Mouse (Mus musculus) megakaryocyte, adult 5-6 weeks (primary cell): ENCODE results near the gene Rnf150. TPM values are rescaled to one million over a fixed set of nuclear protein-coding genes. Genes with fewer than 3 reads are reported as not detected.

Experiments used
- ATAC-seq: 2 replicates; pipeline ENCODE4 v1.8.0; 2016; ENCODE audit warnings: mild to moderate bottlenecking, inconsistent platforms; ENCODE audit not compliant: poor library complexity, severe bottlenecking
- total RNA-seq, 2 experiments: library from RNA; stranded (forward) in 1 of 2; stranded (reverse) in 1 of 2; fragments of 153-499, 151-499 nt in 1 of 2; fragments of 221-1000, 200-1000 nt in 1 of 2; gene quantifications; 2 replicates each; pipeline versions ENCODE4 v1.2.3 to v1.2.4; 2015 to 2017

The Rnf150 gene
- total RNA-seq, 2 experiments from 2014 or later, result 1.8 to 4.0 TPM

DNA sequence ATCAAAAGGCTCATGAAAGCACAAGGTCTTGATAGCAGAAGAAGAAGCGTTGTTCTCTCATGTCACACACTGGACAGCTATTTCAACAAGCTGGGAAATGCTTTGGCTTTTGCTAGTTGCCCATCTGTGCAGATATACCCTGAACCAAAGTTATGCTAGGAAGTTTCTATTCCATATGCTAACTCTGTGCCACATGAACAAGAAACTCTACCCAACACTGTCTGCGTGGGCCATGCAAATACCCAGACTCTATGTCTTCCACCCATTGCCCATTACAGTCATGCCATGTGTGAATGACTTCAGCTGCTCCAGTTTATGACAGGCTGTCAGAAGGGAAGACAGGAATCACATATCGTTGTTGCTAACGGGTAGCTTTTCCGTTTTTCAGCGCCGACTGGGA is 140.0 kb downstream of the Rnf150 start:
- ATAC-seq, result no peak

DNA sequence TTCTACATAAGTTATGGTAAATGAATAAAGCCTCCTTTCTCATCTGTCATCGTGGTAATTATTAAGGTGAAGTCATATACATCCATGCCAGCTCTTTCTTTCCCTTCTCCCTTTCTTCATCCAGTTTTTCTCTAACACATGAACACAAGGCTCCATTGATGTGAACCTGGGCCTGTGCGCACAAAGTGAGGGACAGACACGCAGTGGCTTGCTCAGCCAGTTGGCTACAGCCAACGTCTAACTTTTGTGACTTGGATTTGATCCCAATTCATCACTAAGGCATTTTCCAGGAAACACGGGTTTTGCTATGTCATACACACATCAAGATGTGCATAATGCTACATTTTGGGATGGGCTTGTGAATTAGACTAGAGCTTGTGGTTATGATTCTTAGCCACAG is 146.3 kb downstream of the Rnf150 start:
- ATAC-seq, result no peak

DNA sequence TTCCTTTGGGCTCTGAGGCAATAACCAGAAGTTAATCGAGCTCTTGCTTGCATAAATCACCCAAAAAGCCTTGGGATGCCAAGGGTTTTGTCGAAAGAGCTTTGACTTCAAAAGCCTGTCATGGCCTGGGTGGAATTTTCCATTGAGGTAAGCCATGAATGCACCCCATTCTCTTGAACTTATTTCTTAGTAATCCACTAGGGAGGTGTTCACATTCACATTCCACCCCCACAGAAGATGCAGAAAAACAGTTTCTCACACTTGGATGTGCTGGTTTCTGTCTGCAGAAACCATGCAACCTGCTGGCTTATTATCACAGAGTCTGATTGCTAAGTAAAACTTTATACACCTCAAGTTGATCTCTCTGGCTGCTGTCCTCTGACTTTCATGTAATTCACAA is 148.1 kb downstream of the Rnf150 start:
- no peak for ATAC-seq

DNA sequence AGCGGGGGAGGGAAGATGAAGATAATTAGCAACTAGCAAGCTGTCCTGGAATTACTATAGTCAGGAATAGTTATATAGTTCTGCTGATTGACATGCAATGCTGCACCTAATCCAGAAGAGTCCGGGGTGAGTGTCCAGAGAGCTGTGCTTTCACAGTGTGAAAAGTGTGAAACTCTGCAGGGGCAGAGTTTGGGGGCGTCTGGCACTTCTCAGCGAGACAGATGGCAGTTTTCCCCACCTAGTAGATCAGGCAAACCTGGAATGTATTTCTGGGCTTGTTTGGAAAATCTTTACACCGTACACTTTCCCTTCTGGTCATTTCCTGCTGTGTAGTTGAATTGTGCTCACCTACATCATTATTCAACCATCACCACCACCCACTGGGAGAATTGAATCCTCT is 148.6 kb downstream of the Rnf150 start:
- ATAC-seq, result no peak

GRCm38 (mm10) chr8:83028211-83028610 is 165.1 kb downstream of the Rnf150 start:
- ATAC-seq, result no peak

DNA sequence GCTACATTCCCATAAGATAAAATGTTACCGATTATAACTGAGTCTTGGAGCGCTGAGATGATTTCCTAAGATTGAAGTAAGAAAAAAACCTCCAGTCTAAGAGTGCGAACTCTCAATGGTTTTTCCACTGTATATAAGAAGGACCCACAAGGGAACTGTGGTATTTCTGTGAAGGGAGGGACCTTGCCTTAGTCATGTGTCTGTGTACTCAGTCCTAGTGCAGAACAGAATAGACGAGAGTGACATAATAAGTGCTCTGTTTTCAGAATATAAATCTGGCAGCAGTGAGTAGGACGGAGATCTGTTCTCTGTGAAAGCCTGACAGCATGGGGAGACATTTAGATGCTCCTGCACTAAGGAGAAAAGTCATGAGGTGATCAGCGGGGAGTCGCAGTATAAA is 169.6 kb downstream of the Rnf150 start:
- no peak for ATAC-seq

GRCm38 (mm10) chr8:83035141-83035540 is 172.0 kb downstream of the Rnf150 start:
- ATAC-seq, result no peak

- ATAC-seq, result no peak
These were observed 173.5 kb downstream of the Rnf150 start for GRCm38 (mm10) chr8:83036521-83037166.

GRCm38 (mm10) chr8:83037321-83037720 is 174.2 kb downstream of the Rnf150 start:
- ATAC-seq, result no peak

DNA sequence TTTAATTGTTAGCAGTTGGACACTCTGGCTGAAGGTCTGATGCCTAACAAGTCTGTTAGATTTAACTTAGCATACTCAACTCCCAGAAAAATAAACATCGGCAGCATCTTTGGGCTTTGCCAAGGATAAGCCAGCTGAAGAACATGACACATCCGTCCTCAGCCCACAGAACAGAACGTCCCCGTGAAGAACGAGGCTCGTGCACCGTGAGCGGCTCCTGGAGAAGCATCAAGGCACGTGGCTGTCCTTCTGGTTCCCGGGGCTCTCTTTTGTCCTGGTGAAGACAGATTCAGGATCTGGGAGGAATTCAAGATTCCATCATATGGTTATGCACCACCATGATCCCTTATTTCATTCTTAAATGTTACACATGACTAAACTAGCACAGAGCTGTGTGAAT is 175.4 kb downstream of the Rnf150 start:
- ATAC-seq, result no peak

DNA sequence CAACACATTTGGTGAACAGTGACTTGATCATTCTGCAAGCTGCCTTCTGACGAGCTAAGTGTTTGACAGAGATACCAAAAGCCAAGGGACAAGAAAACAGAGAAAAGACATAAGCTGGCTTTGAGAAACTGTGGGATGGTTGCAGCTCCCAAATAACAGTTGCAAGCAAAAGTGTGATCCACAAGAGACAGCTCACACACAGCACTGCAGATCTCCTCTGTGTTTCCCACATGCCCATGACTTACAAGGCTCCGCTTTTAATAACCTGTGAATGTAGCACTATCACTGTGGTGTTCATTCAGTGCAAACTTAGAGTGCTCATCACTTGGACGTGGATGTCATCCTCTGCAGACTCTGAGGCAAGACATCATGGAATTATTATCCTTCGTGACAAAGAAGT is 178.3 kb downstream of the Rnf150 start:
- no peak for ATAC-seq

- no peak for ATAC-seq
These were observed 183.8 kb downstream of the Rnf150 start for GRCm38 (mm10) chr8:83046912-83047311.

DNA sequence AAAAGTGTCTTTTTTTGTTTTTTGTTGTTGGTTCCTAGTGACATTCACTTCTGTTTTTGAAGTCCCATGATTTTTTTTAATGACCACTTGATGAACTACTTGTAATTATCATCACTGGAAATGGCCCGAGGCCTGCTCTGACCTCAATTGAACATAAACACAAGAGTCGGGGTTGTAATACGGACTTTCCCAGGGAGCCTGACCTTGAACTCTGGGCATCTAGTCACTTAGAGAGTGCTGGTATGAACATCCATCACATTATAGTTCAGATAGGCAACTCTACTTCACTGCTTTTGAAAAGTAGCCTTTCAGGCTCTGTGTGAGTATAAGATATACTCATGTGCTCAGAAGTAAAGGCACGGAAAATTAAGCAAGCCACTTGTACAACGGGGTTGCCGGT is 185.4 kb downstream of the Rnf150 start:
- no peak for ATAC-seq

- no peak for ATAC-seq
These were observed 186.0 kb downstream of the Rnf150 start for GRCm38 (mm10) chr8:83049171-83049601.

- ATAC-seq, result no peak
These were observed 186.5 kb downstream of the Rnf150 start for GRCm38 (mm10) chr8:83049616-83050015.

DNA sequence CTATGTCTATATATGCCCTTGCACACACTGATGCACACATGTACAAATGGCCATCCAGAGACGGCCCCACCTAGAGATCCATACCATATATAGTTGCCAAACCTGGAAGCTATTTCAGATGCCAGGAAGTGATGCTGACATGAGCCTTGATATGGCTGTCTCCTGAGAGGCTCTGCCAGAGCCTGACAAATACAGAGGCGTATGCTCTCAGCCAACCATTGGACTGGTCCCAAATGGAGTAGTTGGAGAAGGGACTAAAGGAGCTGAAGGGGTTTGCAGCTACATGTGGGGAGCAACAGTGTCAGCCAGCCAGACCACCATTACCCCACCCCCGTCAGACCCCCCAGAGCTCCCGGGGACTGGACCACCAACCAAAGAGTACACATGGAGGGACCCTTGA is 189.7 kb downstream of the Rnf150 start:
- ATAC-seq, result no peak

DNA sequence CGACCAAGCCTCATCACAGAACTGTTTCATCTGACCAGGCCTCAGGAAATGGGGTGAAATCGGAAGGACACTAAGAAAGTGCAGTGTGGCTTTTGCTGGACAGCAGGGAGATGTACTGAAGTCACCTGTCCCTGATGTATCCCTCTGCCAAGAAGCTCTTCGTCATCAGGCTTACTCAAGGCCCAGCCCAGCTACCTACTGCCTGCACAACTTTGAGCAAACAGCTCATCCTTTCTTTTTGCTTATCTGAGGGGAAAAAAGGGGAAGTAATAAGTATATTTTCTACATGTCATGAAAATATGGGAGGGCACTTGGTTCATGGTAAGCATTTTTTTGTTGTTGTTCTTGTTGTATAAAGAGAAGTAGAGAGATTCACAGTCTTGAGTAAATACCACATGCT is 191.6 kb downstream of the Rnf150 start:
- ATAC-seq, result peak; percentile 79

DNA sequence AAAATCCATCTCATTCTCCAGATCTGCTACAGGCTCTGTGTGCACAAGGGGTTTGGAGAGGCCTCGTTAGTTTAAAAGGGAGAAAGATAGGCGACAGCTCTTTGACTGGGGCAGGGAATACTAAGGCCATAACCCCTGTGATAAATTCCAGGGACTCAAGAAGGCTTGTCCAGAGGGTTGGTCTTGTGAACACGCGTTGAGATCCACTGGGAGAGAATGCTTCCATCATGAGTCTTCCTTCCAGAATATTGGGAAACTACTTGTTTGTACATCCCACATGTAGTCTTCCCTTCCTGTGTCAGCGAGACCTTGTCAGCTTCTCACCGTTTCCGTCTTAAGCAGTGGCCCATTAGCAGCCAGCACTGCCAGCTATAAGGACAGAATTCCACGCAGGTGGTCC is 195.8 kb downstream of the Rnf150 start:
- ATAC-seq, result no peak

DNA sequence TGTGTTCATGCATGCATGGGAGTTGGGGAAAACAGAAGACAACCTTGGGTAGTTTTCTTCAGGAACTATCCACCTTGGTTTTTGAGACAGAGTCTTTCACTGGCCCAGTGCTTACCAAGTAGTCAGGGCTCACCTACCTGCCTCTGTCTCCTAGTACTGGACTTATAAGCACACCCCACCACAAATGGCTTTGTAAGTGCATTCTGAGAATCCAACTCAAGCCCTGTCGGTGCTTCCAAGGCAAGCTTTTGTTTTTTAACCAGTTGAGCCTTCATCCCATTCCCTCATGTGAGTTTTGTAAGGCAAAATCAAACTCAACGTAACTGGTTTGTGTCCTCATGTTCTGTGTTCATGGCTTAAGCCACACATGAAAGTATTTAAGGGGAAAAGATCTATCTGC is 196.9 kb downstream of the Rnf150 start:
- no peak for ATAC-seq

- no peak for ATAC-seq
These were observed 198.1 kb downstream of the Rnf150 start for GRCm38 (mm10) chr8:83061257-83061656.

DNA sequence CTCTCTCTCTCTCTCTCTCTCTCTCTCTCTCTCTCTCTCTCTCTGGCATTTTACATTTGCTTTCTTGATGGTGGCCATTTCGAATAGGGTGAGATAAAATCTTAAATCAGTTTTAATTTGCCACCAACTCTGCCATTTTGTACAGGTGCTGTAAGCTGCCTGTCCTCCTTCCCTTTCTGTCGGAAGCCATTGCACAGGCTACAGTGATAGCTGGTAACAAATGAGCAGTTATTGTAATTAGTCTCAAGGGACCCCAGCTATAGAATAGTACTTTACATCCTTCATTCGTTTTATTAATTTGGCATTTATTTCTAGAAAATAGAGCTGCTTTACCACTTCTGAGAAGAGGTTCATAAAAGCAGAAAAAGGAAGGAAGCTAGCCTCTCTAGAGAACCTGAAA is 198.7 kb downstream of the Rnf150 start:
- no peak for ATAC-seq

DNA sequence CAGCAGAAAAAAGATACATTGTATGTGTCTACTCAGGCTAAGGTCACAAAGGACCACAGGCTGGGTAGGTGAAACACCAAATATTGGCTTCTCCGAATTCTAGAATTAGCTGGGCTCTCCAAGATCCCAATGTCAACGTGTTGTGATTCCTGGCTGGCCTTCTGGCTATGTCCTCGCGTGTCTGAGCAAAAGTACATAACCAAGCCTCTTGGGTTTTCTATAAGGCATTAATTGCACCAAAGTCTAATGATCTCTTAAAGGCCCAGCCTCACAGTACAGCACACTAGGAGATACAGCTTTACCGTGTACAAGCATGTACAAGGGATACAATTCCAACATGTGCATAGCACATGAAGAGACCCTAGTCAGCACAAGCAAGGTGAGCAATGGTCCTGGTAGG is 199.1 kb downstream of the Rnf150 start:
- ATAC-seq, result no peak

DNA sequence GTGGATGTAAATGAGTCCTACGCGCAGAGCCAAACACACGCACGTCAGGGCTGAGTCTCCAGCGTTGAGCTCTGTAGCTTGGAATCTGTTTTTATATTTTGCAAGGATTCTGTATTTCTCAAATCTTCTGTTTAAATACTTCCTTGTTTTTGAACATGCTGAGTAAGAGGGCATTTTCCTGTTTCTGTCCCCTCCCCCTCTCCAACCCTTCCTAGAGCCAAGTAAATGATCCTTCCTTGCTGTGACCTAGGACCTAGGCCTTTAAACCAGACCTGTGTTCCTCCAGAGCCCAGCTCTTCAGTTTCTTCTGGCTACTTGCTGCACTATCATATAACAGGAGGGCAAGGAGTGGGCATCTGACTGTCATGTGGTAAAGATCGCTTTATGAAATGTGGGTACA is 200.9 kb downstream of the Rnf150 start:
- peak; percentile 80 for ATAC-seq
